Mouse (Mus musculus) common myeloid progenitor, adult 5-6 weeks (primary cell): ENCODE data around the gene Sptbn1. TPM values are rescaled to one million over a fixed set of nuclear protein-coding genes. Genes with fewer than 3 reads are reported as not detected.
"Not testable (repeated sequence)": the region's sequence is repeated elsewhere in the genome, so short reads cannot be mapped to it uniquely, and the experiment has no call there.

Source experiments
- ATAC-seq: replicated peaks from 2 replicates; pipeline ENCODE4 v1.8.0; 2016; ENCODE audit warnings: low read depth, mild to moderate bottlenecking, moderate TSS enrichment, inconsistent platforms; ENCODE audit not compliant: poor library complexity, severe bottlenecking
- total RNA-seq: library from RNA; stranded (forward); fragments of 200-1000, 187-1606 nt; gene quantifications from 2 replicates; pipeline ENCODE4 v1.2.3, GENCODE M21; 2017

Sptbn1 gene
- total RNA-seq, 1 experiment from 2014 or later = 147 TPM

GRCm38 (mm10) chr11:30257812-30258211, 10.2 kb downstream of the Sptbn1 start:
- no peak for ATAC-seq

GRCm38 (mm10) chr11:30257085-30257484, 10.9 kb downstream of the Sptbn1 start:
- ATAC-seq = no peak

- ATAC-seq = no peak
Measured at GRCm38 (mm10) chr11:30256491-30256890, 11.5 kb downstream of the Sptbn1 start.

- ATAC-seq = not testable (repeated sequence)
Measured at GRCm38 (mm10) chr11:30255211-30255610, 12.8 kb downstream of the Sptbn1 start.

- ATAC-seq = no peak
Measured at GRCm38 (mm10) chr11:30251294-30251904, 16.6 kb downstream of the Sptbn1 start.

GRCm38 (mm10) chr11:30249452-30250016, 18.4 kb downstream of the Sptbn1 start:
- ATAC-seq = no peak

GRCm38 (mm10) chr11:30247106-30247505, 20.9 kb downstream of the Sptbn1 start:
- ATAC-seq = no peak

- ATAC-seq = no peak
Measured at GRCm38 (mm10) chr11:30246161-30246560, 21.8 kb downstream of the Sptbn1 start.

GRCm38 (mm10) chr11:30244172-30244571, 23.8 kb downstream of the Sptbn1 start:
- ATAC-seq = no peak

- no peak for ATAC-seq
Measured at GRCm38 (mm10) chr11:30243591-30243990, 24.4 kb downstream of the Sptbn1 start.

- ATAC-seq = no peak
Measured at GRCm38 (mm10) chr11:30240861-30241260, 27.1 kb downstream of the Sptbn1 start.

- peak; percentile 52; the same call in 1 of the 2 replicates for ATAC-seq
Measured at GRCm38 (mm10) chr11:30237960-30238359, 30.0 kb downstream of the Sptbn1 start.

- ATAC-seq = no peak
Measured at GRCm38 (mm10) chr11:30236681-30237242, 31.2 kb downstream of the Sptbn1 start.

GRCm38 (mm10) chr11:30235666-30236065, 32.3 kb downstream of the Sptbn1 start:
- no peak for ATAC-seq

GRCm38 (mm10) chr11:30235218-30235617, 32.8 kb downstream of the Sptbn1 start:
- ATAC-seq = no peak

GRCm38 (mm10) chr11:30233946-30234345, 34.0 kb downstream of the Sptbn1 start:
- no peak for ATAC-seq

GRCm38 (mm10) chr11:30232082-30232481, 35.9 kb downstream of the Sptbn1 start:
- no peak for ATAC-seq

GRCm38 (mm10) chr11:30231336-30231735, 36.6 kb downstream of the Sptbn1 start:
- ATAC-seq = no peak

- ATAC-seq = no peak
Measured at GRCm38 (mm10) chr11:30230330-30230771, 37.6 kb downstream of the Sptbn1 start.

GRCm38 (mm10) chr11:30226756-30227155, 41.2 kb downstream of the Sptbn1 start:
- ATAC-seq = no peak

GRCm38 (mm10) chr11:30224599-30224998, 43.4 kb downstream of the Sptbn1 start:
- peak; percentile 84 for ATAC-seq

GRCm38 (mm10) chr11:30222636-30223035, 45.3 kb downstream of the Sptbn1 start:
- peak; percentile 85 for ATAC-seq
